Mouse (Mus musculus): ENCODE measurements around the gene Mib2.

DNA sequence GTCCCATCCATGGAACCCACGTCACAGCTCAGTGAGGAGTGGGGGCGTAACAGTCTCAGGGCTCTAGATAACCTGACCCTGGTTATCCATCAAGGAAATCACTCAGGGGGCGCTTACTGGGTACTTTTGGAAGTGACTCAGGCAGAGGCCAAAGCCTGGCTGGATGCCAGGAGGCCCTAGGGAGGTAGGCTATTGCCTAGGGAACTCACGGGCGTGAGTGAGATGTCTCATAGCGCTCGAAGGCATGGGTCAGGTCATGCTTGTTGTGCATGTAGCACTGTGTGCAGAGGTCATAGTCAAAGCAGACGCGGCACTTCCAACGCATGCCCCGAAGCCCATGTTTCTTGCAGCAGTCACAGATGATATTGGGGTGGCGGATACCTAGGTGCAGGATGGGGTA lies 8.4 kb downstream of the Mib2 start:
- TF ChIP-seq TCF12 (IDR thresholded peaks at IDR 0.05; ENCODE audit: low read depth, low read length) (no peak), ZNF384 (IDR thresholded peaks at IDR 0.05; ENCODE audit: low read depth, low read length) (no peak), SMC3 (IDR thresholded peaks at IDR 0.05; ENCODE audit: low read depth, low read length) (no peak)

Data from CH12.LX (cell line).